Mouse (Mus musculus): Measurements from ENCODE around the gene Epn2. TPM values are rescaled to one million over a fixed set of nuclear protein-coding genes. Genes with fewer than 3 reads are reported as not detected.
A peak's percentile ranks its signal among the peaks of the same experiment; 100 is the strongest.
"Not testable (repeated sequence)": the region's sequence is repeated elsewhere in the genome, so short reads cannot be mapped to it uniquely, and the experiment has no call there.

Gene Epn2
- polyA plus RNA-seq, 1 experiment from 2014 or later: 30.4 TPM

- Histone ChIP-seq H3K9me3 (no peaks in the 10 kb centered on the region), H3K4me3 (no peak overlapping the region), H3K27ac (no peak overlapping the region), H3K4me2 (no peak overlapping the region), H3K36me3 (no peaks in the 10 kb centered on the region), H3K9ac (no peak overlapping the region), H3K4me1 (0 out of 2 replicates have a peak, but pooled peaks cover 5% of the 10 kb centered on the region), H3K27me3 (no peaks in the 10 kb centered on the region)
- WGBS: 72% methylated on average over 4 of the region's 4 CpGs
- ATAC-seq (ENCODE audit: insufficient number of reproducible peaks, low FRiP score, low TSS enrichment, low read depth): no peak
These were observed 5.9 kb upstream of the Epn2 start for GRCm38 (mm10) chr11:61585421-61585820.

- Histone ChIP-seq H3K27ac (no peak overlapping the region), H3K4me3 (no peak overlapping the region), H3K36me3 (no peaks in the 10 kb centered on the region), H3K4me1 (0 out of 2 replicates have a peak, but pooled peaks cover 5% of the 10 kb centered on the region), H3K9ac (no peak overlapping the region), H3K27me3 (no peaks in the 10 kb centered on the region), H3K4me2 (no peak overlapping the region), H3K9me3 (no peaks in the 10 kb centered on the region)
- WGBS: 57% methylated on average over 4 of the region's 4 CpGs
- no peak for ATAC-seq (ENCODE audit: insufficient number of reproducible peaks, low FRiP score, low TSS enrichment, low read depth)
These were observed 5.3 kb upstream of the Epn2 start for GRCm38 (mm10) chr11:61584830-61585229.

- WGBS: 64% methylated on average over 6 of the region's 6 CpGs
- Histone ChIP-seq H3K9ac (no peak overlapping the region), H3K27me3 (no peaks in the 10 kb centered on the region), H3K4me2 (no peak overlapping the region), H3K27ac (no peak overlapping the region), H3K4me3 (no peak overlapping the region), H3K4me1 (0 out of 2 replicates have a peak, but pooled peaks cover 5% of the 10 kb centered on the region), H3K9me3 (no peaks in the 10 kb centered on the region), H3K36me3 (no peaks in the 10 kb centered on the region)
- no peak for ATAC-seq (ENCODE audit: insufficient number of reproducible peaks, low FRiP score, low TSS enrichment, low read depth)
These were observed 4.6 kb upstream of the Epn2 start for GRCm38 (mm10) chr11:61584096-61584495.

GRCm38 (mm10) chr11:61582808-61583207, 3.3 kb upstream of the Epn2 start:
- H3K4me1 ChIP-seq: peaks cover 15% of the 10 kb centered on the region; the same call in 1 of the 2 replicates
- 90% methylated on average over 4 of the region's 5 CpGs for WGBS
- not testable (repeated sequence) for H3K27me3 ChIP-seq; H3K27ac ChIP-seq; ATAC-seq (ENCODE audit: insufficient number of reproducible peaks, low FRiP score, low TSS enrichment, low read depth); H3K9ac ChIP-seq; H3K9me3 ChIP-seq; H3K4me3 ChIP-seq; H3K36me3 ChIP-seq; H3K4me2 ChIP-seq

GRCm38 (mm10) chr11:61579878-61580381, 443 bp upstream of the Epn2 start:
- Histone ChIP-seq H3K4me3 (peak overlapping the region; percentile 94), H3K27me3 (no peaks in the 10 kb centered on the region), H3K4me1 (peaks cover 20% of the 10 kb centered on the region; the same call in 1 of the 2 replicates), H3K4me2 (peak overlapping the region; percentile 86), H3K36me3 (no peaks in the 10 kb centered on the region), H3K9ac (peak overlapping the region; percentile 93; the same call in 1 of the 2 replicates), H3K9me3 (no peaks in the 10 kb centered on the region), H3K27ac (peak overlapping the region; percentile 91; the same call in 1 of the 2 replicates)
- 72% methylated on average over 7 of the region's 7 CpGs for WGBS
- no peak for ATAC-seq (ENCODE audit: insufficient number of reproducible peaks, low FRiP score, low TSS enrichment, low read depth)

- peak overlapping the region; percentile 91 for H3K27ac ChIP-seq
- under 1% methylated on average over 17 of the region's 17 CpGs for WGBS
- H3K4me1 ChIP-seq: peaks cover 15% of the 10 kb centered on the region; the same call in 1 of the 2 replicates
- peak overlapping the region; percentile 94 for H3K4me3 ChIP-seq
- no peak for ATAC-seq (ENCODE audit: insufficient number of reproducible peaks, low FRiP score, low TSS enrichment, low read depth)
- H3K9ac ChIP-seq: peak overlapping the region; percentile 93
- no peaks in the 10 kb centered on the region for H3K36me3 ChIP-seq
- peak overlapping the region; percentile 86 for H3K4me2 ChIP-seq
- H3K9me3 ChIP-seq: no peaks in the 10 kb centered on the region
- no peaks in the 10 kb centered on the region for H3K27me3 ChIP-seq
These were observed 925 bp downstream of the Epn2 start for GRCm38 (mm10) chr11:61578541-61578982.

- Histone ChIP-seq H3K4me3 (peak overlapping the region; percentile 94), H3K4me2 (peak overlapping the region; percentile 86), H3K27me3 (no peaks in the 10 kb centered on the region), H3K9ac (no peak overlapping the region), H3K9me3 (no peaks in the 10 kb centered on the region), H3K4me1 (peaks cover 15% of the 10 kb centered on the region; the same call in 1 of the 2 replicates), H3K27ac (no peak overlapping the region), H3K36me3 (no peaks in the 10 kb centered on the region)
- ATAC-seq (ENCODE audit: insufficient number of reproducible peaks, low FRiP score, low TSS enrichment, low read depth): no peak
- 9% methylated on average over 5 of the region's 5 CpGs for WGBS
These were observed 1.5 kb downstream of the Epn2 start for GRCm38 (mm10) chr11:61577991-61578390.

GRCm38 (mm10) chr11:61577349-61577748, 2.1 kb downstream of the Epn2 start:
- Histone ChIP-seq H3K9me3 (no peaks in the 10 kb centered on the region), H3K27me3 (no peaks in the 10 kb centered on the region), H3K4me1 (peaks cover 15% of the 10 kb centered on the region; the same call in 1 of the 2 replicates), H3K36me3 (no peaks in the 10 kb centered on the region), H3K27ac (no peak overlapping the region), H3K4me2 (0 out of 2 replicates have a peak overlapping the region, but pooled peaks have one; percentile 86), H3K9ac (no peak overlapping the region), H3K4me3 (no peak overlapping the region)
- ATAC-seq (ENCODE audit: insufficient number of reproducible peaks, low FRiP score, low TSS enrichment, low read depth): no peak

GRCm38 (mm10) chr11:61573266-61573665, 6.2 kb downstream of the Epn2 start:
- no peak overlapping the region for H3K4me2 ChIP-seq
- H3K9ac ChIP-seq: no peak overlapping the region
- no peak overlapping the region for H3K4me3 ChIP-seq
- peaks cover 9% of the 10 kb centered on the region; the same call in 1 of the 2 replicates for H3K4me1 ChIP-seq
- H3K27ac ChIP-seq: no peak overlapping the region
- H3K9me3 ChIP-seq: no peaks in the 10 kb centered on the region
- no peaks in the 10 kb centered on the region for H3K27me3 ChIP-seq
- ATAC-seq (ENCODE audit: insufficient number of reproducible peaks, low FRiP score, low TSS enrichment, low read depth): no peak
- H3K36me3 ChIP-seq: no peaks in the 10 kb centered on the region
- 81% methylated on average over 4 of the region's 4 CpGs for WGBS

- peaks cover 2% of the 10 kb centered on the region; the same call in 1 of the 2 replicates for H3K4me1 ChIP-seq
- H3K36me3 ChIP-seq: no peaks in the 10 kb centered on the region
- WGBS: 86% methylated on average over 3 of the region's 3 CpGs
- H3K27me3 ChIP-seq: no peaks in the 10 kb centered on the region
- ATAC-seq (ENCODE audit: insufficient number of reproducible peaks, low FRiP score, low TSS enrichment, low read depth): no peak
- H3K9ac ChIP-seq: no peak overlapping the region
- H3K9me3 ChIP-seq: no peaks in the 10 kb centered on the region
- H3K4me3 ChIP-seq: no peak overlapping the region
- H3K27ac ChIP-seq: peak overlapping the region; percentile 30; the same call in 1 of the 2 replicates
- no peak overlapping the region for H3K4me2 ChIP-seq
These were observed 8.3 kb downstream of the Epn2 start for GRCm38 (mm10) chr11:61571225-61571624.

- Histone ChIP-seq H3K9me3 (no peaks in the 10 kb centered on the region), H3K4me2 (no peak overlapping the region), H3K36me3 (no peaks in the 10 kb centered on the region), H3K9ac (no peak overlapping the region), H3K4me3 (no peak overlapping the region), H3K27ac (peak overlapping the region; percentile 24; the same call in 1 of the 2 replicates), H3K27me3 (no peaks in the 10 kb centered on the region), H3K4me1 (peaks cover 11% of the 10 kb centered on the region)
- 60% methylated on average over 1 of the region's 1 CpGs for WGBS
- no peak for ATAC-seq (ENCODE audit: insufficient number of reproducible peaks, low FRiP score, low TSS enrichment, low read depth)
These were observed 9.8 kb downstream of the Epn2 start for GRCm38 (mm10) chr11:61569671-61570070.

GRCm38 (mm10) chr11:61564566-61564965, 14.9 kb downstream of the Epn2 start:
- no peaks in the 10 kb centered on the region for H3K27me3 ChIP-seq
- no peaks in the 10 kb centered on the region for H3K36me3 ChIP-seq
- 0 out of 2 replicates have a peak overlapping the region, but pooled peaks have one; percentile 19 for H3K27ac ChIP-seq
- ATAC-seq (ENCODE audit: insufficient number of reproducible peaks, low FRiP score, low TSS enrichment, low read depth): no peak
- H3K9ac ChIP-seq: no peak overlapping the region
- no peaks in the 10 kb centered on the region for H3K9me3 ChIP-seq
- 50% methylated on average over 2 of the region's 2 CpGs for WGBS
- H3K4me1 ChIP-seq: peaks cover 29% of the 10 kb centered on the region
- no peak overlapping the region for H3K4me2 ChIP-seq
- no peak overlapping the region for H3K4me3 ChIP-seq

Data from limb, embryonic 15.5 days (tissue).